Mouse (Mus musculus) stomach, embryonic 14.5 days (tissue): Measurements from ENCODE around the gene Egfl8. TPM values are rescaled to one million over a fixed set of nuclear protein-coding genes. Genes with fewer than 3 reads are reported as not detected.
A peak's percentile ranks its signal among the peaks of the same experiment; 100 is the strongest.

Experiments used
- ATAC-seq: fragments of 200-750 bp; cut with Nextera tagmentation; 2 replicates; pipeline ENCODE4 v1.8.0; 2017; ENCODE audit warnings: low read depth, moderate TSS enrichment; ENCODE audit not compliant: insufficient number of reproducible peaks, insufficient read depth, low FRiP score
- H3K27ac ChIP-seq: fragments of 300-500 bp; sonication (generic); 2 replicates; pipeline ENCODE4 v1.5.1; 2014; ENCODE audit warnings: mild to moderate bottlenecking, low read length, moderate library complexity, mixed read lengths
- H3K27me3 ChIP-seq: fragments of 300-500 bp; sonication (generic); 2 replicates; pipeline ENCODE4 v1.6.1; 2014; ENCODE audit warnings: low read length, control low read depth, mixed read lengths; ENCODE audit not compliant: control insufficient read depth, insufficient read depth
- H3K36me3 ChIP-seq: fragments of 300-500 bp; sonication (generic); 2 replicates; pipeline ENCODE4 v1.6.1; 2014; ENCODE audit warnings: mild to moderate bottlenecking, control low read depth, low read length, moderate library complexity, mixed read lengths; ENCODE audit not compliant: control insufficient read depth, insufficient read depth
- H3K4me1 ChIP-seq: fragments of 300-500 bp; sonication (generic); 2 replicates; pipeline ENCODE4 v1.6.1; 2014; ENCODE audit warnings: low read length, control low read depth, mixed read lengths; ENCODE audit not compliant: control insufficient read depth, insufficient read depth
- H3K4me2 ChIP-seq: fragments of 300-500 bp; sonication (generic); replicated peaks from 2 replicates; pipeline ENCODE4 v1.6.1; 2014; ENCODE audit warnings: low read depth, low read length, control low read depth
- H3K4me3 ChIP-seq: fragments of 300-500 bp; sonication (generic); 2 replicates; pipeline ENCODE4 v1.5.1; 2014; ENCODE audit warnings: low read depth, low read length, control low read depth
- H3K9ac ChIP-seq: fragments of 300-500 bp; sonication (generic); replicated peaks from 2 replicates; pipeline ENCODE4 v1.6.1; 2014; ENCODE audit warnings: low read depth, mild to moderate bottlenecking, control low read depth, low read length, moderate library complexity, mixed read lengths
- H3K9me3 ChIP-seq: fragments of 300-500 bp; sonication (generic); 2 replicates; pipeline ENCODE4 v1.6.1; 2016; ENCODE audit warnings: low read depth, low read length, control low read depth; ENCODE audit not compliant: control insufficient read depth
- WGBS: fragments of 180-500 bp; shearing (Covaris S2); extraction: QIAGEN DNeasy Blood & Tissue Kit; methylation state at CpG from one replicate; pipeline ENCODE4 v1.1.7; 2014; 5-methylcytosine and 5-hydroxymethylcytosine counted together
- polyA plus RNA-seq: library from polyadenylated mRNA; unstranded; fragments of >200 nt; fragmentation: Nextera tagmentation; extraction: Ambion mirVana; gene quantifications from 2 replicates; pipeline ENCODE4 v1.2.1, GENCODE M21; 2014

Gene Egfl8
- polyA plus RNA-seq, 1 experiment from 2014 or later = 4.2 TPM

DNA sequence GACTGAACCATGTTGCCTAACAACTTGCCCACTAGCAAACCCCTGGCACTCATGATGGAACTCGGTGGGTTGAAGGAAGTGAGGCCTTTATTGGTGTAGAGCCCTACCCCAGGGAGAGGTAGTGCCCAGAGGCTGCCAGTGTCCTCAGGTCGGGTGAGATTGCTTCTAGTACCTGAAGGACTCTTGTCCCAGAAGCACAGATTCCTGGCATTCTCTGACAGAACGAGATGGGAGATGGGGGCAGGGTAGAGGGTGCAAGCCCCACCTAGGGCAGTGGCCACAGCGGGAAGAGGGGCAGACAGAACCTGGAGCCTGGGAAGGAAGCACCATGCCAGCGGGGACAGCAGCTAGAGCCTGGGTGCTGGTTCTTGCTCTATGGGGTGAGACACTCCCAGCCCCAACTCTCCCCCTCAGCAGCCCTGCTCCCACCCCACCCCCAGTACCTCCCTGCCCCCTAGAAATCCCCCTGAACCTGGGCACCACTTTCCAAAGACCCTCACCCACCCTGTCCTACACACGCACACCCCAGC, 18.1 kb downstream of the Egfl8 start, which contains the start of gene Ager:
Ager (plus strand) TSS at position 297 of the 530 bp plus-strand sequence.
- no peak for ATAC-seq
- 17% methylated on average over 6 of the region's 6 CpGs for WGBS
- no peak within 1 kb of the TSS for H3K4me2 ChIP-seq
- no peak within 1 kb of the TSS for H3K4me3 ChIP-seq
- H3K36me3 ChIP-seq = peaks cover 26% of the 10 kb centered on the region
- peaks cover 36% of the 10 kb centered on the region; the same call in 1 of the 2 replicates for H3K4me1 ChIP-seq
- 0 out of 2 replicates have a peak within 1 kb of the TSS, but pooled peaks have one; percentile 14 for H3K9ac ChIP-seq
- H3K9me3 ChIP-seq = no peaks in the 10 kb centered on the region
- H3K27me3 ChIP-seq = no peaks in the 10 kb centered on the region
- H3K27ac ChIP-seq = peak within 1 kb of the TSS; percentile 58; the same call in 1 of the 2 replicates

GRCm38 (mm10) chr17:34596098-34596497, 19.7 kb downstream of the Egfl8 start:
- H3K9me3 ChIP-seq = no peaks in the 10 kb centered on the region
- no peak overlapping the region for H3K27ac ChIP-seq
- H3K4me2 ChIP-seq = no peak overlapping the region
- no peak overlapping the region for H3K4me3 ChIP-seq
- H3K4me1 ChIP-seq = peaks cover 33% of the 10 kb centered on the region
- no peak overlapping the region for H3K9ac ChIP-seq
- H3K36me3 ChIP-seq = peaks cover 22% of the 10 kb centered on the region
- 59% methylated on average over 8 of the region's 8 CpGs for WGBS
- no peaks in the 10 kb centered on the region for H3K27me3 ChIP-seq
- ATAC-seq = no peak

GRCm38 (mm10) chr17:34593752-34594525, 21.8 kb downstream of the Egfl8 start:
- Histone ChIP-seq H3K4me3 (peak overlapping the region; percentile 87), H3K9ac (peak overlapping the region; percentile 95), H3K4me1 (peaks cover 54% of the 10 kb centered on the region), H3K27me3 (no peaks in the 10 kb centered on the region), H3K4me2 (peak overlapping the region; percentile 88), H3K27ac (peak overlapping the region; percentile 99; the same call in 1 of the 2 replicates), H3K9me3 (no peaks in the 10 kb centered on the region), H3K36me3 (peaks cover 17% of the 10 kb centered on the region)
- ATAC-seq = no peak; the same call in 1 of the 2 replicates
- 40% methylated on average over 33 of the region's 34 CpGs for WGBS

- H3K27me3 ChIP-seq = no peaks in the 10 kb centered on the region
- ATAC-seq = peak; percentile 5; the same call in 1 of the 2 replicates
- under 1% methylated on average over 25 of the region's 32 CpGs for WGBS
- peaks cover 58% of the 10 kb centered on the region for H3K4me1 ChIP-seq
- peak overlapping the region; percentile 95 for H3K9ac ChIP-seq
- peak overlapping the region; percentile 99 for H3K27ac ChIP-seq
- peak overlapping the region; percentile 87 for H3K4me3 ChIP-seq
- H3K9me3 ChIP-seq = no peaks in the 10 kb centered on the region
- H3K4me2 ChIP-seq = peak overlapping the region; percentile 88
- peaks cover 17% of the 10 kb centered on the region for H3K36me3 ChIP-seq
Observed at GRCm38 (mm10) chr17:34592581-34593549, 22.9 kb downstream of the Egfl8 start.

- Histone ChIP-seq H3K9me3 (no peaks in the 10 kb centered on the region), H3K4me1 (peaks cover 54% of the 10 kb centered on the region), H3K4me3 (peak overlapping the region; percentile 87), H3K9ac (peak overlapping the region; percentile 95), H3K36me3 (peaks cover 17% of the 10 kb centered on the region), H3K27me3 (no peaks in the 10 kb centered on the region), H3K4me2 (peak overlapping the region; percentile 88), H3K27ac (peak overlapping the region; percentile 99)
- under 1% methylated on average over 25 of the region's 35 CpGs for WGBS
- ATAC-seq = peak; percentile 34; the same call in 1 of the 2 replicates
Observed at GRCm38 (mm10) chr17:34591994-34592375, 23.8 kb downstream of the Egfl8 start.

DNA sequence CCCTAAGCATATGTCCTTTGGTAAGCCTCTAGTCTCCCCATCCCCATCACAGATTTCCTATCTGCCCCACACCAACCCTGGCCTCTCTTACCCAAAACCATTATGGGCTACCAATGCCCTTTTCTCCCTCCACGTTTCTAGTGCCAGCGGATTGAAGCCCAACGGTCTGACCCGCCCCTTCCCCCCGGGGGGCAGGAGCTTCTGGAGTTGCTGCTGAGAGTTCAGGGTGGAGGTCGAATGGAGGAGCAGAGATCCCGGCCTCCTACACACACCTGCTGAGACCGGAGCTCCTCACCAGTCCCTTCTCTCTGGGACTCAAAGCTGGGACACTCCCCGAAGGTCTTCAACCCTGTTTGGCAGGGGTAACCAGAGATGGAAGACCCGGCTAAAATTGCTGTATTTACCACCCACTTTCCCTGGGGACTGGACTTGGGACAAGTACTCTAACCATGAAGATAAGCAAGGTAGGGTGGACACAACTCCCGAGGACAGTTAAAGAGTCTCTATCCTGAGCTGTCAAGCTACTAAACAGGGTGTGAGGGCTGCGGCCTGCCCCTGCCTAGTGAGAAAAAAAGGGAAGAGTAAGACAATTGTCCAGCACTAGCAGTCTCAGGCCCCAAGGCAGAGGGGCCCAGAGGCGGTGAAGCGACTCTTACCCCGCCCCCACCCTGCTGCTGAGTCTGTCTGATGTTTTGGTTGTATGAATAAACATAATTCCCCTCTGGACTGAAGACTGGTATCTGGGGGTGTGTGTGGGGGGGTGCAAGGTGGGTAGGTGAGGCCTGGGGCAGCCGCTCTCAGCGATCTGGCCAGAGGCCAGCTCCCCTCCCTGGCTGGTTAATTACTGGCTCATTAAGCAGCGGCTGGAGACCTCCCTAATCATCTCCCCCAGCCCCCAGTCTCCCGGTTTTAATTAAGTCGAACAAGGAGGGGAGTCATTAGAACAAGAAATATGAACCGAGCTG, 24.5 kb downstream of the Egfl8 start, which contains the start of gene Pbx2:
Pbx2 (plus strand) TSS at position 238 of the 965 bp plus-strand sequence.
- peak within 1 kb of the TSS; percentile 87 for H3K4me3 ChIP-seq
- H3K4me1 ChIP-seq = peaks cover 50% of the 10 kb centered on the region
- no peaks in the 10 kb centered on the region for H3K9me3 ChIP-seq
- H3K27ac ChIP-seq = peak within 1 kb of the TSS; percentile 99
- no peaks in the 10 kb centered on the region for H3K27me3 ChIP-seq
- 4% methylated on average over 21 of the region's 21 CpGs for WGBS
- H3K4me2 ChIP-seq = peak within 1 kb of the TSS; percentile 88
- peak within 1 kb of the TSS; percentile 95 for H3K9ac ChIP-seq
- no peak for ATAC-seq
- peaks cover 17% of the 10 kb centered on the region for H3K36me3 ChIP-seq

DNA sequence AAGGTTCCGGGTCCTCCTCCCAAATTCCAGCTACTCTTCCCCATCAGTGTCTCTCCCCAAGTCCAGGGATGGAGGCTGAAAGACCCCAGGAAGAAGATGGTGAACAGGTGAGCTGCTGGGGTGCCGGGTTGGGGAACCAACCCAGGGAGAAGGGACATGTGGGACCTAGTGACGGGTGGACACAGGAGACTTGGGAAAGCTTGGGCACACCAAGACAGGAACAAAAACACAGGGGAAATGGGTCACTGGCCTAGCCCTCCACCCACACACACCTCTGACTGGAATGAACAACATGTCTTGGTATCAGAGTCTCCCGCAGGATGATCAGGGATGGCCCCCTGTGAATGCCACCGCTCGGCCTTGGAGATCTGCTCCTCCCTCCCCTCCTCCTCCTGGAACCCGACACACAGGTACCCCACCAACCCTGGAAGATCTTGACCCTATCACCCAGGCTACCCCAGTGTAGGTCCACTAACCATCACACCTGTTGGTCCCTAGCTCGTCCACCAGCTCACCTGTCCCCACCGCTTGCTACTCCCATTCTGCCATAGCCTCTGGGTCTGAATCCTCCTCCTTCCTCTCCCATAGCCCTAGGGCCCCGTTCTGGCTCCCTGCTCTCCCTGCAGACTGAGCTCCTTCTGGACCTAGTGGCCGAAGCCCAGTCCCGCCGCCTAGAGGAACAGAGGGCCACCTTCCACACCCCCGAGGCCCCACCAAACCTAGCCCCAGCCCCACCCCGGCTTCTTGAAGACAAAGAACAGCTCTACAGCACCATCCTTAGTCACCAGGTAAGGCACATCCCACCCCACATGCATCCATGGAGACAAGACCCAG, 25.4 kb downstream of the Egfl8 start:
- Histone ChIP-seq H3K4me2 (peak overlapping the region; percentile 88), H3K9ac (no peak overlapping the region), H3K27me3 (no peaks in the 10 kb centered on the region), H3K27ac (peak overlapping the region; percentile 99; the same call in 1 of the 2 replicates), H3K4me1 (peaks cover 54% of the 10 kb centered on the region), H3K4me3 (no peak overlapping the region; the same call in 1 of the 2 replicates), H3K36me3 (peaks cover 10% of the 10 kb centered on the region), H3K9me3 (no peaks in the 10 kb centered on the region)
- no peak for ATAC-seq
- WGBS = 67% methylated on average over 15 of the region's 15 CpGs
